Mouse (Mus musculus): ENCODE data around the gene Phf21b. TPM values are rescaled to one million over a fixed set of nuclear protein-coding genes. Genes with fewer than 3 reads are reported as not detected.

Gene Phf21b
- total RNA-seq, 2 experiments from 2014 or later, result 0.23 to 0.57 TPM

- DNase-seq (ENCODE audit: low spot score), result no peak
Measured at GRCm38 (mm10) chr15:84846216-84846615, 9.6 kb downstream of the Phf21b start.

DNA sequence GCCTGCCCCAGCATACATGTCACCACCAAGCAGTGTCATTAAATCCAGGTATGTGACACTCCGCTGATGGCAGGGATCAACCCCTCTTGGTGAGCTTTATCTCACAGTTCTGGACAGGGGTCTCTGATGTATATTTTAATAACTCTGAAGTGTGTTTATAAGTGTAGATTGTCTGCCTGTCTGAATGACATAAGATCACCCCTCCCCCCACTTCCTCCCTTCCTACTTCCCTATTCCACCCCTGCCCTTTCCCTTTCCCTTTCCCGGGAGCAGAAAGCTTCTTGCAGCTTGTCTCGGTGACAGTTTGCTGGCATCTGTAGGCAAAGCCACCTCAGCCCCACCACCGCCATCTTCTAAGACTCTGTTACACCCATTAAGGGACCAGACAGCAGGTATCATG is 11.0 kb downstream of the Phf21b start:
- no peak for DNase-seq (ENCODE audit: low spot score)

- DNase-seq (ENCODE audit: low spot score), result no peak
Measured at GRCm38 (mm10) chr15:84843034-84843433, 12.8 kb downstream of the Phf21b start.

DNA sequence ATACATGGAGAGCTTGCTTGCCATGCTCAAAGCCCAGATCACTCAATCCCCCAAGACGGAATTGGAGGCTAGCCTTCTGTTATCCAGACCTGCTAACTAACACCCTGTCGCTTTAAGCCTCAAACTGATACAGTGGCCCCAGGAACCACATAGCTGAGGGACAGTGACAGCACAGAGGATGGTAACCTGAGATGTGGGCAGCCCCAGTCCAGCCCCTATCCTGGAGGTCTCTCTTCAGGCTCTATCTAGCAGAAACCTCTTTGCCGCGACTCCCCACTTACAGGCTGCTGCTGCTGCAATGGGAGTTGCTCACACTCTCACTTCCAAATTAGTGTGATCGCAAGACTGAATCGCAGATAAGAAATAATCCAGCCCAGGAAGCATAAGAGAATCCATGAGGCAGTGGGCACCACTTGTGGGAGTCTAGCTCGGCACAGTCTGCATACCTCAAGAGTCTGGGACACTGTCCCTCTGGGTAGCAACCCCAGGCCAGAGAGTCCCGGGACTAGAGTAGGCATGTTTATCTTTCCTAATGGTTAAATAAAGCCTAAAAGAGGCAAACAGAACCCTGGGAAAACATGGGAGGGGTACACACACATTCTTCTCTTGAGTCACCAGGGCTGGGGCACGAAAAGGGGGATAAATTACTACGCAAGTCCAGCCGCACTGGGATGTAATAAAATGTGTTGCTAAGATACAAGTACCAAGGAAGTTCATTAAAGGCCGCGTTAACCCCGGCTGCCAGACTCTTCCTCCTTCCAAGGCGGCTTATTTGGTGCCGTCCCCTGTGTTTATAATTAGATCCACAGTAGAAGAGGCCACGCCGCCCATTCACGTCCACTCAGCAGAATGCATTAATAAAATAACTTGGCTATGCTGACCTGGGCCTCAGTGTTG is 13.7 kb downstream of the Phf21b start:
- no peak for DNase-seq (ENCODE audit: low spot score)

- no peak for DNase-seq (ENCODE audit: low spot score)
Measured at GRCm38 (mm10) chr15:84840560-84840959, 15.3 kb downstream of the Phf21b start.

DNA sequence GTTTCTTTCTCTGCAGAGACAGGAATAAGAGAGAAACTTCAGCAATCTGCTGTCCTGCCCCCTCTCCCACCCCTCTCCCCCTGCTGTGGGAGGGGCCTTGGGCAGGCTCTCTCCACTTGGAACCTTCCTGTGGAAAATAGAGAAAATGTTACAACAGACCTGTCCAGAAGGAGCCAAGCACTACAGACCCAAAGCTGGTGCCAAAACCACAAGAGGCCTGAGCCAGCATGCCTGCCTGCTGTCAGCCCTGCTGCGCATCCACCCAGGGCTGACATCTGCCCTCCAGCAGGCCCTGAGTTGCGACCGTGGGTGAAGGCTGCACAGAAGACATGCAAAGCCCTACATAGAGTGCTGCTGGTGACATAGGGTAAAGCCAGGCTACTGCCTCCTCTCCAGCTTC is 16.3 kb downstream of the Phf21b start:
- DNase-seq (ENCODE audit: low spot score), result no peak

GRCm38 (mm10) chr15:84837896-84838295 is 18.0 kb downstream of the Phf21b start:
- no peak for DNase-seq (ENCODE audit: low spot score)

DNA sequence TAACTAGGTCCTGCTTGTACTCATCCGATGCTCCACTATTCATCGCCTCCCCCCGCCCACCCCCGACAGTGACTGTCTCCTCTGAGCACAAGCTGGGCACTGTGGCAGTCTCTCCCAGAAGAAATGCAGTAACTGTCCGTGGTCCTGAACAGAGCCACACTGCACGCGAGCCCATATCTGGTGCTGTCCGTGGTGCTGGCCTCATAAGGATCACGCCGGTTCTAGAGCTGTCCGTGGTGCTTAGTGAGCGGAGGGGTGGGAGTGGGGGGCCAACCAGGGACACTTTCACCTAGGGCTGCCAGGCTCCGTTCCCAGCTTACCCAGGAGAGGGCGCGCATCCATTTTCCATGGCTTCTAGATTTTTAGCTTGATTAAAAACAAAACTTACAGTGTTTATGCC is 26.4 kb downstream of the Phf21b start:
- DNase-seq (ENCODE audit: low spot score), result peak; percentile 82

GRCm38 (mm10) chr15:84828603-84829002 is 27.2 kb downstream of the Phf21b start:
- no peak for DNase-seq (ENCODE audit: low spot score)

- DNase-seq (ENCODE audit: low spot score), result no peak
Measured at GRCm38 (mm10) chr15:84823086-84823485, 32.8 kb downstream of the Phf21b start.

DNA sequence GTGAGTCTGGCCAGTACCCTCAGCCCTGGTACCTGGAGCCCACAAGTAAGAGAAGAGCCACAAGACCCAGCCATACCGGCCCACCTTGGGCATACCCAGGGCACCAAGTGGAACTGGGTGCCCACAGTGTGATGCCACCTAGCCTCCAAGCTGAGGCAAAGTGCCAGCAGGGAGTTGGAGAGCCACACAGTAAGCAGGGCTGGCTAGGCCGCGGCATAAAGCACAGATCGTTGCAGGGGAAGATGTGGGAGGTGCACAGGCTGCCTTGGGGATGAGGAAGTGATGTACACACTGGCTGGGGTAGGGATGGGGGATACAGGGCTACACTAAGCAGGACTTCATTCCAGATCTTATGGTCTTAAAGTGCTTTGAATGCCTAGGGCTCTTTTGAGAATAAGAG is 35.0 kb downstream of the Phf21b start:
- DNase-seq (ENCODE audit: low spot score), result no peak

DNA sequence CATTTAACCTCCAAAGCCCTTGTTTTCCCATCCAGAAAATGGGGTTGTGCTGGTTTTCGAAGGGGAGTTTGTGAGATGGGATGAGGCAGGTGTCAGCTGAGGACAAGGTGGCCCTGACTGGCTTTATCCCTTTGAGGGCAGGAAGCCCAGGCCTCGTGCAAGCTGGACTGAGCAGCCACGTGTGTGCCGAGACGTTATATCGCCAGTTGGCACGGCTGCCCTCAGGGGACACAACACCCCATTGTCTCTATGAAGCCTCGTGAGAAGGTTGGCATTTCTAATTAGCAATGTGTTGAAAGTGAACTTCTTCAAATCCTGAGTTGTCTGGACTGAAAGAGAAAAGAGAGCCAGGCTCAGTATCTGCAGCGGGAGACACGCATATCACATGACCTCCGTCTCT is 37.6 kb downstream of the Phf21b start:
- DNase-seq (ENCODE audit: low spot score), result no peak

- DNase-seq (ENCODE audit: low spot score), result no peak
Measured at GRCm38 (mm10) chr15:84817589-84817988, 38.3 kb downstream of the Phf21b start.

DNA sequence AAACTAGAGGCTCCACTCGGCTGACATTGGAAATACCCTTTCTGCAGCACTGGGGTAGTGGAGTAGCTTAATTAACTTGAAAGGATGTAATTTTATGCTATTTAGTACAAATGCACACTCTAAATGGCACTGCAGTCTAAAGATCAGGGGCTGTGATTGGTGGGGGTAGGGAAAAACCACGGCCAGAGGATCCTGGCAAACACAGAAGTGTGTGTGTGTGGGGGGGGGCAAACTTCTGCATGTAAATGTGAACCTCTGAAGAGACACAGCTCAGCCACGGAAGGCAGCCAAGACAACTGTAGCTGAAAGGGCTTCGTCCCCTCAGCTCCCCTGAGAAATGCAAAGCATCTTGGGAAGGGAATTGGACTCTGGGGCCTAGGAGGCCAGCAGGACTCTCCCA is 40.7 kb downstream of the Phf21b start:
- no peak for DNase-seq (ENCODE audit: low spot score)

- DNase-seq (ENCODE audit: low spot score), result no peak
Measured at GRCm38 (mm10) chr15:84812831-84813357, 43.0 kb downstream of the Phf21b start.

GRCm38 (mm10) chr15:84811126-84811525 is 44.7 kb downstream of the Phf21b start:
- no peak for DNase-seq (ENCODE audit: low spot score)

DNA sequence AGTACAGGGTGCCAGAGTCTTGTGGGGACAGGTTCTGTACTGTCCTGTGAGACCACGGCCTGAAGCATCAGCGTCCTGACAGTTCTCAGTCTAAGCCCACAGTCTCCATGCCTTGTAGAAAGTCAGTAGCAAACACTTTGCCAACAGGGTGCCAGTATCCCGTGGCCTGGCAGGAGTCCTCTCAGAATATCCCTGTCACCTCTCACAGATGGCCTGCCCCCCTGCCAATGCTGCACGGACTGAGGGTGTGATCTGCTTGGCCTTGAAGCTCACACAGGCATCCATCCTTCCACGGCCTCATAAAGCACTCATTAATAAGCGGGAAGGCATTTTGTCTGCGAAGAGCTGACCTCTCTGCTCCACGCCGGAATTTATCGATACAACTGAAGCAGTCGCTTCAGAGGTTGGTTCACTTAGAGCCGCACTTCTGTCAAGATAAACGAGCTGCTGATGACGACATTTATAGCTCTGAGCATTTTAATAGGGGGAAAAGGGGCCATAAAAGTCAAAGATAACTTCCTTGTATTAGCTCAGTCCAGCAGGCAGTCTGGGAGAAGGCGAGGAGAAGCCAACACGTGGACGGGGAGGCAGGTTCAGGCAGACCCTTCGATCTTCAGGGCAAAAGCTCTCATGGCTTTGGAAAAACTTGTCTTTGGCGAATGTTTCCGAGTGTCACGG is 46.4 kb downstream of the Phf21b start:
- DNase-seq (ENCODE audit: low spot score), result no peak

DNA sequence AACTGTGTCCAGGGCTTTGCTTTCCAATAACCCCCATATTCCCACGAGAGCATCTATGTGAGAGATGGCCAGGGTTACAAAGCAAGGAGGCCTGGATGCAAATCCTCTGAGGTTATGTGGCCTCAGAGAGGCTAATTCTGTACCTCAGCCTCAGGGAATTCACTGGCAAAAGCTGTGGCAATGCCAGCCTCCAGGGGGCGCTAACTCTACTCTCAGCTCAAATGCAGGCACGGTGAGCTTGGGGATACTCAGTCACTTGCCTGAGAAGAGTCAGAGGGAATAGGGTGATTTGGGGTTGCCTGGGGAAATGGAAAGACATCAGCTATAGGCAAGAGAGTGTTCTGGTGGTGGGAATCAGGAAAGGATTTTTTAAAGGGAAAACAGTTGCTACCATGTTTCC is 52.2 kb downstream of the Phf21b start:
- peak; percentile 53 for DNase-seq (ENCODE audit: low spot score)

- DNase-seq (ENCODE audit: low spot score), result no peak
Measured at GRCm38 (mm10) chr15:84800132-84800531, 55.7 kb downstream of the Phf21b start.

- no peak for DNase-seq (ENCODE audit: low spot score)
Measured at GRCm38 (mm10) chr15:84793649-84794048, 62.2 kb downstream of the Phf21b start.

DNA sequence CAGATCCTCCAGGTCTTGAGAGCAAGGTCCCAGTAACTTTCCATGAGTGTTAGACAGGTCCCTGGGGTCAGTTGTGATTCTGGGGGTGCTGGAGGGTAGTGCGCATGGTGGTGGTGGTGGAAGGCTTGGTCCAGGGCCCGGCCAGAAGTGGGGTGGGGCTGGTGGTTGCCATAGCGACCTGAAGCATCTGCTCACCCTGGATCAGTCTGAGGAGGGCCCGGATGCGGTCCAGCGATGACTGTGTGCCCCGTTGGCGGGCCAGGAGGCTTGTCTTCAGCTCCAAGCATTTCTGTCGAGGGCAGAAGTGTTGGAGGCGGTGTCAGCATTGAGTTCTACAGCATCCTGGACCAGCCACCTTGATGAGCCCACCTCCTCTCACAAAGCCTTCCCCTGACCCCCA is 68.7 kb downstream of the Phf21b start:
- no peak for DNase-seq (ENCODE audit: low spot score)

DNA sequence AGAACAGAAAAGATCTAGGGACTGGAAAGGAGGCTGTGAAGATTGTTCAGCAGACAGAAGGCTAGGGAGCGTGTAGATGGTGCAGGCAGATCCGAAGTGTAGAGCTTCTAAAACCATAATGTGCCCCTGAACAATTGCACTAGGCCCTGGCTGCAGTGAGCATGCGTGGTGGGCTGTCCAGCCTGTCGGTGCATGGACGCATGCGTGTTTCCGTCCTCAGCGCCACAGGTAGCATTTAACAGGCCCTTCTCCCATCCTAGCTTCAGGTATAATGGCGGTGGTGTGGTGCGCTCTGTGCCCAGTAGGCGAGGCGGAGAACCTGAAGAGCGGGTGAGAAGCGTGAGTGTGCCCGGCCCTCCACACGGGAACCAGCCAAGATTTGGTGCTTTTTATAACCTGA is 71.0 kb downstream of the Phf21b start:
- DNase-seq (ENCODE audit: low spot score), result no peak

GRCm38 (mm10) chr15:84778587-84778986 is 77.3 kb downstream of the Phf21b start:
- DNase-seq (ENCODE audit: low spot score), result no peak
